Mouse (Mus musculus) small intestine, adult 2 months (tissue): ENCODE results near the gene Mef2a. TPM values are rescaled to one million over a fixed set of nuclear protein-coding genes. Genes with fewer than 3 reads are reported as not detected.

ENCODE experiments used
- H3K27ac ChIP-seq: fragments of 200-500 bp; 2 replicates; pipeline ENCODE4 v1.5.1; 2012; ENCODE audit warnings: low read depth, low read length, control low read depth, inconsistent platforms; ENCODE audit not compliant: insufficient read depth
- H3K27me3 ChIP-seq: fragments of 200-500 bp; 2 replicates; pipeline ENCODE4 v1.6.1; 2012; ENCODE audit warnings: mild to moderate bottlenecking, moderate library complexity, low read length, inconsistent platforms; ENCODE audit not compliant: control insufficient read depth, insufficient read depth
- H3K36me3 ChIP-seq: fragments of 200-500 bp; 2 replicates; pipeline ENCODE4 v1.6.1; 2012; ENCODE audit warnings: mild to moderate bottlenecking, low read length, control low read depth, inconsistent platforms; ENCODE audit not compliant: control insufficient read depth, insufficient read depth
- H3K4me1 ChIP-seq: fragments of 200-500 bp; 2 replicates; pipeline ENCODE4 v1.6.1; 2012; ENCODE audit warnings: low read length, inconsistent platforms, mixed read lengths; ENCODE audit not compliant: control insufficient read depth, insufficient read depth, insufficient read length
- H3K4me3 ChIP-seq: fragments of 200-500 bp; 2 replicates; pipeline ENCODE4 v1.5.1; 2012; ENCODE audit warnings: low read depth, mild to moderate bottlenecking, control low read depth, inconsistent platforms, low read length, moderate library complexity
- CTCF ChIP-seq: fragments of 200-500 bp; IDR thresholded peaks from 2 replicates; pipeline ENCODE4 v1.5.1; 2012; ENCODE audit warnings: low read depth, mild to moderate bottlenecking, control low read depth, inconsistent platforms, low read length, moderate library complexity, mixed read lengths; ENCODE audit not compliant: insufficient replicate concordance, insufficient read length; ENCODE audit errors: extremely low read depth
- POLR2A ChIP-seq: fragments of 200-500 bp; IDR thresholded peaks from 2 replicates; pipeline ENCODE4 v1.6.1; 2012; ENCODE audit warnings: low read depth, mild to moderate bottlenecking, control low read depth, inconsistent platforms, low read length, moderate library complexity
- WGBS: fragments of 180-500 bp; shearing (Covaris S2); methylation state at CpG from one replicate; pipeline ENCODE4 v1.1.7; 2018; 5-methylcytosine and 5-hydroxymethylcytosine counted together
- polyA plus RNA-seq: library from polyadenylated mRNA; depleted of rRNA; stranded (reverse); fragments of >200 nt; gene quantifications from 2 replicates; pipeline ENCODE4 v1.2.3, GENCODE M21; 2012

Gene Mef2a
- polyA plus RNA-seq, 1 experiment: 16.0 TPM

DNA sequence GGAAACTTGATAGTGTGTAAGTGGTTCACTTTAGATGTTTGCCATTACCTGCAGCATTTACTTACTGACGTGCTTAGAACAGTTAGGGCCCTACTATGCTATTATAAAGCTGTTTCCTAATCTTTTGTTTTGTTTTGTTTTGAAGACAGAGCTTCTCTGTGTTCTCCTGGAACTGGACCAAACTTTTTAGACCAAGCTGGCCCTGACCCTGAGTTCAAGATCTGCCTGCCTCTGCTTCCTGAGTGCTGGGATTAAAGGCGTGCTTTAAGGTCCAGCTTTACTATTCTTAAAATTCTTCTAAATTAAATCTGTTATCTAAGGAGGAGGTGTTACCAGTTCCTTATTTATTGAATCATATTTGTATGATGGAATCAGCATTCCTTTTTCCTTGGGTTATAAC is 126.6 kb downstream of the Mef2a start:
- WGBS: 73% methylated on average over 2 of the region's 2 CpGs
- Histone ChIP-seq H3K4me1 (peaks cover 4% of the 10 kb centered on the region; the same call in 1 of the 2 replicates), H3K27ac (no peak overlapping the region), H3K4me3 (no peak overlapping the region), H3K36me3 (peaks cover 4% of the 10 kb centered on the region), H3K27me3 (no peaks in the 10 kb centered on the region)
- no peak for TF ChIP-seq POLR2A
- TF ChIP-seq CTCF: no peak

DNA sequence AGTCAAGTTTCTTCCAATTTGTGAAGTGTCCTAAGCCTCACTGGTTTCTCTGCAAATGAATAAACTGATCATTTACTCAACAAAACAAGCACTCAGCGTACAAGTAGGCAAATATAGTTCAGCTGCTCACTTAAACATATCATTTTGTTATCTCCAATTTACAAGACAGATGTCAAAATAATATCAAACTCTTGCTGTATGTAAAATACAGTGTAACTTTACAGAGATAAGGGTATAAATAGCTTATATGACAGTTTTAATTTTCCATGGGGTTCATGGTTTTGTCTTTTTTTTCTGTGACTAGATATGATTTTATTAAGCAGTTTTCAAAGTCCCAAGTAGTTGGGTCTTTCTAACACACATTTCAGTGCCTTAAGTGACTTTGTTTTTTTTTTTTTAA is 127.4 kb downstream of the Mef2a start:
- WGBS: 82% methylated on average over 1 of the region's 1 CpGs
- Histone ChIP-seq H3K4me1 (peaks cover 4% of the 10 kb centered on the region; the same call in 1 of the 2 replicates), H3K4me3 (no peak overlapping the region), H3K27ac (no peak overlapping the region), H3K36me3 (peaks cover 4% of the 10 kb centered on the region), H3K27me3 (no peaks in the 10 kb centered on the region)
- no peak for TF ChIP-seq POLR2A
- no peak for TF ChIP-seq CTCF

DNA sequence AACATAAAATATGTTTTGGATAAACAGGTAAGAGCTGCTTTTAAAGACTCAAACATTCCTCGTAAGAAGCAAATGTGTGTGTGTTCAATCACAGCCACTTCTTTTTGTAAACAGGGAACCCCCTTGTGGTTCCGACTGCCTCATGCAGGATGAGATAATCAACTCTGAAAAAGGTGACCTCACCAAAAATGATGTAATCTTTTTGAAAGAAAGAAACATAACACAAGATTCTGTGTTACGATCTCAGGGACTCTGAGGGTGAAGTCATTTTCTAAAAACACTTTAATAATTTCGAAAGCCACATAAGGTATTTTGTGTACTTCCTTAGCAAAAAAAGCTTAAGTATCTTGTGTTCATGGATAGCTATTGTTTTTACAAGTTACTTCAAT is 128.8 kb downstream of the Mef2a start:
- TF ChIP-seq CTCF: no peak
- no peak for TF ChIP-seq POLR2A
- no peak overlapping the region for H3K4me3 ChIP-seq
- H3K27me3 ChIP-seq: no peaks in the 10 kb centered on the region
- H3K4me1 ChIP-seq: peaks cover 4% of the 10 kb centered on the region; the same call in 1 of the 2 replicates
- H3K36me3 ChIP-seq: peaks cover 3% of the 10 kb centered on the region
- no peak overlapping the region for H3K27ac ChIP-seq
- 62% methylated on average over 4 of the region's 4 CpGs for WGBS

DNA sequence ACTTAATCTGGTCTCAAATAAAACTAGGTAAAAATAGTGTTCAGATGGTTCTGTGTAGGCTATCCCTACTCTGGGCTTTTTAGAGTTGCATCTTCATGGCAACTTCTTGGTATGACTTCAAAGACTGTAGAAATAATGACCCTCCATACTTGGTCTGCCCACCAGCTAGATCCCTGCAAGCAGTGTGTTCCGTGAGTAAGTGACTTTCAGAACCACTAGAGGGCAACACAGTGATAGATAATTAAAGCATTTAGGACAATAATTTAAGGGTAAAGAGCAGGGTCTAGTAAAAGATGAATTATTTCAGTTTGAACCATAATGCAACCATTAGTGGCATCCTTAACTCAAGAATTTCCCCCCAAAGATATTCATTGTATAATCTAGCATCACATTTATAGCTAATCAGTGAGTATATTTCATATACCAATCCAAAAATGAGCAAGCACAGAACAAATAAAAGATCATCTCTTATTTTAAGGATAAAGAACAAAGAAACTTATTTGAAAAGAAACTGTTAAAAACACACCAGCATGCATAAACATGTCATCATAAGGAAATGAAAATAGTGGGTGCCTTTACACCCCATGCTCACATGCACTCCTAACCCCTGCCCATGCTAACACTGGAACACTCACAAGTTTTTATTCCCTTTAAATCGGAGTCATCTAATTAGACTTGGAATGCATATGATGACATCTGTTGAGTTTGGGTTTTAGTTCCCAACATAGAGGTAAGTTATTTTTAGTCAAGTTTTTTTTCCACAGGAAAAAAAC is 129.4 kb downstream of the Mef2a start:
- 50% methylated on average over 2 of the region's 2 CpGs for WGBS
- H3K36me3 ChIP-seq: peaks cover 7% of the 10 kb centered on the region
- H3K4me1 ChIP-seq: peaks cover 4% of the 10 kb centered on the region; the same call in 1 of the 2 replicates
- no peak overlapping the region for H3K27ac ChIP-seq
- TF ChIP-seq CTCF (no peak), POLR2A (no peak)
- H3K4me3 ChIP-seq: no peak overlapping the region
- H3K27me3 ChIP-seq: no peaks in the 10 kb centered on the region

DNA sequence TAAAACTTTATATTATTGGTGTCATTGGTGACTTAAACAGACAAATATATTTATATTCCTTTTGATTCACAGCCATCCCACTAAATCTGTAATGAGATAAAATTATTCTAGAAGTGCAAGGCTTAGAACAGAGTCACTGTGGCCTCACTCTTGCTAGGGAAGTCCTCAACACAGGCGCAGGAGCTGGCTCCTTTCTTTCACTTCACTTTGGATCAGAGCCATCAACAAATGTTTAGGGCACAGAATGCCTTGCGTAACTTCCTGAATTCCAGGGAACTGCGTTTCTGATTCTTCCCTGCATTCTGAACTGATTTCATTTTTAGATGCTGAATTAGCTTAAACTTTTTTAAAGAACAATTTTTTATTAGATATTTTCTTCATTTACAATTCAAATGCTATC is 130.7 kb downstream of the Mef2a start:
- H3K4me1 ChIP-seq: no peaks in the 10 kb centered on the region
- H3K27me3 ChIP-seq: no peaks in the 10 kb centered on the region
- no peak for TF ChIP-seq CTCF
- TF ChIP-seq POLR2A: no peak
- H3K4me3 ChIP-seq: no peak overlapping the region
- peaks cover 5% of the 10 kb centered on the region for H3K36me3 ChIP-seq
- 33% methylated on average over 3 of the region's 3 CpGs for WGBS
- H3K27ac ChIP-seq: no peak overlapping the region

DNA sequence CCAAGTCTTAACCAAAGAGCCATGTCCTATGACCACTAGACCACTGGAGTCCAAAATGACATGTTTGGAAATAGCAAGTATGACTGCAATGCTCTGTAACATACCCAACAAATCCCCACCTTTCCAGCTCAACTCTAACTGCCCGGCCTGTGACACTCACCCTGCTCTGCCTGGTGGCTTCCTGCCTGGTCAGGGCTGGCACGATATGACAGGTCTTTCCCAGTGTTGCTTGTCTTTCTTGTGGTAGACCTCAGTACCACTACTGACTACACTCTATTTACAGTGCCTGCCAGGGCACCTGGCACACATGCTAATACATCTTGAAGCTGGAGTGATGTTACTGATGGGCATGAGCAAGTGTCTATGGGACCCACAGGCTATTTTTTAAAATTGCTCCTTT is 134.9 kb downstream of the Mef2a start:
- no peak overlapping the region for H3K27ac ChIP-seq
- WGBS: 87% methylated on average over 2 of the region's 2 CpGs
- H3K4me1 ChIP-seq: no peaks in the 10 kb centered on the region
- H3K4me3 ChIP-seq: no peak overlapping the region
- no peaks in the 10 kb centered on the region for H3K27me3 ChIP-seq
- TF ChIP-seq POLR2A: no peak
- TF ChIP-seq CTCF: no peak
- H3K36me3 ChIP-seq: peaks cover 25% of the 10 kb centered on the region

DNA sequence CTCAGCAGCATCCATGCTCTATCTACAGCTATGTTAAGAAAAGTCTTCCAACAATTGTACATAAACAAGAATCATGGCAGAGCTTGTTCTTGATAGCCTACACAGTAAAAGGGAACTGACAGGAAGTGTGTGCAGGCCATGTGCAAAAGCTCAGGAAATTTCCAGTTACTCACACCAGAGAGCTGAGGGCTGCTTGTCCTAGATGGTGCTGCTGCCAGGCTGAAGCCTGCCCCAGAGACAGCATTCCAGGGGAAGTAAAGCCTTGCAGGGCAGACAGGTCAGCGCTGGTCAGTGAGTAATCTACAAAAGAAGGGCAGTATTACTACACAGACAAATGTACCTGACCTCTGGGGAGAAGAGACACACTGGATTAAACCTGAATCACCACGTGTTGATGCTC is 136.3 kb downstream of the Mef2a start:
- no peaks in the 10 kb centered on the region for H3K4me1 ChIP-seq
- 82% methylated on average over 2 of the region's 2 CpGs for WGBS
- H3K36me3 ChIP-seq: peaks cover 30% of the 10 kb centered on the region
- no peak for TF ChIP-seq POLR2A
- TF ChIP-seq CTCF: no peak
- no peak overlapping the region for H3K27ac ChIP-seq
- no peaks in the 10 kb centered on the region for H3K27me3 ChIP-seq
- no peak overlapping the region for H3K4me3 ChIP-seq
